Mouse (Mus musculus) lung, postnatal 0 days (tissue): ENCODE results near the gene Mical3.

Source experiments
- CTCF ChIP-seq: IDR thresholded peaks from 2 replicates; pipeline ENCODE4 v1.5.1; 2016; ENCODE audit warnings: antibody characterized with exemption, mild to moderate bottlenecking
- EP300 ChIP-seq: IDR thresholded peaks from 2 replicates; pipeline ENCODE4 v1.6.1; 2016; ENCODE audit warnings: antibody characterized with exemption, mild to moderate bottlenecking, control low read depth

- TF ChIP-seq CTCF = no peak
- no peak for TF ChIP-seq EP300
Observed at GRCm38 (mm10) chr6:120894524-120894923, 236.3 kb downstream of the Mical3 start.
